Mouse (Mus musculus) heart, embryonic 15.5 days (tissue): ENCODE measurements around the gene Gm28038. TPM values are rescaled to one million over a fixed set of nuclear protein-coding genes. Genes with fewer than 3 reads are reported as not detected.

Experiments used
- ATAC-seq: fragments of 200-750 bp; cut with Nextera tagmentation; replicated peaks from 2 replicates; pipeline ENCODE4 v1.8.0; 2017; ENCODE audit warnings: low read depth, moderate TSS enrichment; ENCODE audit not compliant: insufficient number of reproducible peaks, insufficient read depth, low FRiP score
- H3K27ac ChIP-seq: fragments of 300-500 bp; sonication (generic); 2 replicates; pipeline ENCODE4 v1.5.1; 2015; ENCODE audit warnings: mild to moderate bottlenecking, inconsistent platforms
- H3K27me3 ChIP-seq: fragments of 300-500 bp; sonication (generic); 2 replicates; pipeline ENCODE4 v1.6.1; 2015; ENCODE audit warnings: inconsistent platforms
- H3K36me3 ChIP-seq: fragments of 300-500 bp; sonication (generic); 2 replicates; pipeline ENCODE4 v1.6.1; 2015; ENCODE audit warnings: mild to moderate bottlenecking, inconsistent platforms
- H3K4me1 ChIP-seq: fragments of 300-500 bp; sonication (generic); replicated peaks from 2 replicates; pipeline ENCODE4 v1.6.1; 2015; ENCODE audit warnings: inconsistent platforms
- H3K4me2 ChIP-seq: fragments of 300-500 bp; sonication (generic); 2 replicates; pipeline ENCODE4 v1.6.1; 2015; ENCODE audit warnings: inconsistent platforms, mild to moderate bottlenecking, moderate library complexity
- H3K4me3 ChIP-seq: fragments of 300-500 bp; sonication (generic); 2 replicates; pipeline ENCODE4 v1.5.1; 2015; ENCODE audit warnings: mild to moderate bottlenecking, inconsistent platforms
- H3K9ac ChIP-seq: fragments of 300-500 bp; sonication (generic); 2 replicates; pipeline ENCODE4 v1.6.1; 2015; ENCODE audit warnings: mild to moderate bottlenecking, inconsistent platforms
- H3K9me3 ChIP-seq: fragments of 300-500 bp; sonication (generic); replicated peaks from 2 replicates; pipeline ENCODE4 v1.6.1; 2016; ENCODE audit warnings: inconsistent platforms
- WGBS: fragments of 180-500 bp; shearing (Covaris S2); methylation state at CpG from one replicate; pipeline ENCODE4 v1.1.7; 2015; ENCODE audit warnings: mixed read lengths; 5-methylcytosine and 5-hydroxymethylcytosine counted together
- polyA plus RNA-seq: library from polyadenylated mRNA; unstranded; fragments of >200 nt; fragmentation: Nextera tagmentation; extraction: Ambion mirVana; gene quantifications from 2 replicates; pipeline ENCODE4 v1.2.1, GENCODE M21; 2015

Gm28038 gene
- polyA plus RNA-seq, 1 experiment from 2014 or later, result not detected

GRCm38 (mm10) chr2:30328791-30329190 is 47.9 kb downstream of the Gm28038 start:
- no peak for ATAC-seq
- no peaks in the 10 kb centered on the region for H3K27me3 ChIP-seq
- no peak overlapping the region for H3K27ac ChIP-seq
- no peaks in the 10 kb centered on the region for H3K9me3 ChIP-seq
- peaks cover 90% of the 10 kb centered on the region for H3K36me3 ChIP-seq
- H3K9ac ChIP-seq, result no peak overlapping the region
- H3K4me1 ChIP-seq, result no peaks in the 10 kb centered on the region
- 86% methylated on average over 3 of the region's 3 CpGs for WGBS
- no peak overlapping the region for H3K4me3 ChIP-seq
- H3K4me2 ChIP-seq, result no peak overlapping the region

GRCm38 (mm10) chr2:30335324-30335723 is 54.5 kb downstream of the Gm28038 start:
- Histone ChIP-seq H3K36me3 (peaks cover 85% of the 10 kb centered on the region), H3K4me2 (no peak overlapping the region), H3K9ac (no peak overlapping the region), H3K27me3 (no peaks in the 10 kb centered on the region), H3K4me3 (no peak overlapping the region), H3K27ac (no peak overlapping the region), H3K4me1 (no peaks in the 10 kb centered on the region), H3K9me3 (no peaks in the 10 kb centered on the region)
- WGBS, result 91% methylated on average over 2 of the region's 2 CpGs
- no peak for ATAC-seq

GRCm38 (mm10) chr2:30336174-30336915 is 55.5 kb downstream of the Gm28038 start:
- no peak overlapping the region for H3K27ac ChIP-seq
- H3K9ac ChIP-seq, result no peak overlapping the region
- H3K4me1 ChIP-seq, result no peaks in the 10 kb centered on the region
- H3K4me3 ChIP-seq, result no peak overlapping the region
- H3K4me2 ChIP-seq, result no peak overlapping the region
- 79% methylated on average over 16 of the region's 16 CpGs for WGBS
- H3K9me3 ChIP-seq, result no peaks in the 10 kb centered on the region
- H3K27me3 ChIP-seq, result no peaks in the 10 kb centered on the region
- ATAC-seq, result no peak
- peaks cover 86% of the 10 kb centered on the region for H3K36me3 ChIP-seq

GRCm38 (mm10) chr2:30337179-30337578 is 56.3 kb downstream of the Gm28038 start:
- no peak overlapping the region for H3K27ac ChIP-seq
- 0 out of 2 replicates have a peak, but pooled peaks have one; percentile 56 for ATAC-seq
- no peak overlapping the region for H3K4me2 ChIP-seq
- no peaks in the 10 kb centered on the region for H3K4me1 ChIP-seq
- H3K36me3 ChIP-seq, result peaks cover 86% of the 10 kb centered on the region
- no peak overlapping the region for H3K4me3 ChIP-seq
- 58% methylated on average over 12 of the region's 12 CpGs for WGBS
- no peaks in the 10 kb centered on the region for H3K9me3 ChIP-seq
- H3K27me3 ChIP-seq, result no peaks in the 10 kb centered on the region
- no peak overlapping the region for H3K9ac ChIP-seq

- Histone ChIP-seq H3K36me3 (peaks cover 77% of the 10 kb centered on the region), H3K4me2 (no peak overlapping the region), H3K9ac (no peak overlapping the region), H3K4me1 (peaks cover 21% of the 10 kb centered on the region), H3K27ac (no peak overlapping the region), H3K27me3 (no peaks in the 10 kb centered on the region), H3K9me3 (no peaks in the 10 kb centered on the region), H3K4me3 (no peak overlapping the region)
- 90% methylated on average over 3 of the region's 3 CpGs for WGBS
- no peak for ATAC-seq
Measured at GRCm38 (mm10) chr2:30342061-30342460, 61.2 kb downstream of the Gm28038 start.

GRCm38 (mm10) chr2:30342544-30342943 is 61.7 kb downstream of the Gm28038 start:
- peak overlapping the region; percentile 75; the same call in 1 of the 2 replicates for H3K27ac ChIP-seq

GRCm38 (mm10) chr2:30343601-30344137 is 62.8 kb downstream of the Gm28038 start:
- Histone ChIP-seq H3K4me1 (peaks cover 21% of the 10 kb centered on the region), H3K36me3 (peaks cover 80% of the 10 kb centered on the region), H3K27me3 (no peaks in the 10 kb centered on the region), H3K27ac (peak overlapping the region; percentile 75), H3K9ac (no peak overlapping the region), H3K9me3 (no peaks in the 10 kb centered on the region), H3K4me3 (no peak overlapping the region), H3K4me2 (no peak overlapping the region)
- 45% methylated on average over 14 of the region's 14 CpGs for WGBS
- peak; percentile 75 for ATAC-seq

More at GRCm38 (mm10) chr2:30342544-30342943, 61.7 kb downstream of the Gm28038 start:
- H3K4me1 ChIP-seq, result peaks cover 21% of the 10 kb centered on the region
- peaks cover 72% of the 10 kb centered on the region for H3K36me3 ChIP-seq
- no peak for ATAC-seq
- no peak overlapping the region for H3K4me2 ChIP-seq
- H3K4me3 ChIP-seq, result no peak overlapping the region
- no peak overlapping the region for H3K9ac ChIP-seq
- no peaks in the 10 kb centered on the region for H3K27me3 ChIP-seq
- 94% methylated on average over 7 of the region's 7 CpGs for WGBS
- H3K9me3 ChIP-seq, result no peaks in the 10 kb centered on the region

- 86% methylated on average over 7 of the region's 7 CpGs for WGBS
- no peak overlapping the region for H3K4me2 ChIP-seq
- H3K4me3 ChIP-seq, result no peak overlapping the region
- no peaks in the 10 kb centered on the region for H3K27me3 ChIP-seq
- H3K9me3 ChIP-seq, result no peaks in the 10 kb centered on the region
- no peak overlapping the region for H3K27ac ChIP-seq
- no peak overlapping the region for H3K9ac ChIP-seq
- peaks cover 74% of the 10 kb centered on the region for H3K36me3 ChIP-seq
- peaks cover 21% of the 10 kb centered on the region for H3K4me1 ChIP-seq
- no peak for ATAC-seq
Measured at GRCm38 (mm10) chr2:30345971-30346676, 65.3 kb downstream of the Gm28038 start.

- Histone ChIP-seq H3K9me3 (no peaks in the 10 kb centered on the region), H3K27ac (no peak overlapping the region), H3K36me3 (peaks cover 61% of the 10 kb centered on the region), H3K9ac (no peak overlapping the region), H3K4me1 (peaks cover 9% of the 10 kb centered on the region), H3K4me2 (no peak overlapping the region), H3K27me3 (no peaks in the 10 kb centered on the region), H3K4me3 (no peak overlapping the region)
- WGBS, result 90% methylated on average over 6 of the region's 6 CpGs
- ATAC-seq, result no peak
Measured at GRCm38 (mm10) chr2:30349196-30349595, 68.4 kb downstream of the Gm28038 start.
